Mouse (Mus musculus): Measurements from ENCODE around the gene Prpf38b. TPM values are rescaled to one million over a fixed set of nuclear protein-coding genes. Genes with fewer than 3 reads are reported as not detected.

Prpf38b gene
- 63.6 and 79.4 TPM in 2 replicates for polyA plus RNA-seq (2015; fragmentation: Nextera tagmentation; extraction: Ambion mirVana)

DNA sequence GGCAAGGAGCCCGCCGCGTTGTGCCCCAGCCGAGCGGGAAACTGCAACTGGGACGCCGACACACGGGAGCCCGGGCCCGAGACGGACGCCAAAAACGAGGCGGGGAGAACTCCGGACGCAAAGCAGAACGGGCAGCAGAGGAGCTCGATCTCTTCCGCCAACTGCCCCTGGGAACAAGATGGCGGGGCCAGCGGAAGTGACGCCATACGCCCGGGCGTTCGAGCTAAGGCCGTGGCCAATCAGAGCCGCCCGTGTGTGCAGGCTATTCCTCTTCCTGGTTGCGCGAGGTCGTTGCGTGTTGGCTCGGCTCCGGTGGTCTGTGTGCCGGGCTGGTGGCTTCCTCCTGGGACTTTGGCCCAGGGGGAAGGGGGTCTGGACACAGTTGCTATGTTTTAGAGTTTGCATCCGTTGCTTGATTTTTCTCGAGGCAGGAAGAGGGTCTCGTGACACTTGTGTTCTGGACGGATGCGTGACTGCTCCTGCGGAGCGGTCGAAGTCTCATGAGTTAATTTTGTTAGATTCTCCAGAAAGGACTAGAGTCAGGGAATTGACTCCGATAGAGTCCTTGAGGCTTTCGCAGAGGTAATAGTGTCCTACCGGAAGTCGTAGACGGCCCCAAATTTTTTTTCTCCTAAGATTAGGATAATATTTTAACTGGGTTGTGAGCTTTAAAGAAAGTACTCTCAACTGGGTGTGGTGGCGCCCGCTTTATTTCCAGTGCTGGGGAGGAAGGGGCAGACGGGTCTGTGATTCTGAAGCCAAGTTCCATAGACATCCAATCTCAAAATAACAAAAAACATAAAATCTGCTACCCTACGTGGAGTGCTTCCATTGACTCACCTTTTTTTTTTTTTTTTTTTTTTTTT is at the start of gene Prpf38b:
TSS of gene Prpf38b (minus strand) at position 180 of the 866 bp plus-strand sequence.
- peaks cover 28% of the 10 kb centered on the region for H3K4me1 ChIP-seq (replicated peaks)
- peak within 1 kb of the TSS; percentile 91 for H3K4me3 ChIP-seq
- H3K36me3 ChIP-seq: peaks cover 11% of the 10 kb centered on the region; the same call in 1 of the 2 replicates
- peak within 1 kb of the TSS; percentile 98 for H3K27ac ChIP-seq (replicated peaks)
- no peaks in the 10 kb centered on the region for H3K27me3 ChIP-seq
- ATAC-seq (ENCODE audit: low read depth): peak; percentile 100
- H3K9ac ChIP-seq: peak within 1 kb of the TSS; percentile 92
- WGBS: 1% methylated on average over 53 of the region's 53 CpGs
- no peaks in the 10 kb centered on the region for H3K9me3 ChIP-seq
- H3K4me2 ChIP-seq: peak within 1 kb of the TSS; percentile 94

DNA sequence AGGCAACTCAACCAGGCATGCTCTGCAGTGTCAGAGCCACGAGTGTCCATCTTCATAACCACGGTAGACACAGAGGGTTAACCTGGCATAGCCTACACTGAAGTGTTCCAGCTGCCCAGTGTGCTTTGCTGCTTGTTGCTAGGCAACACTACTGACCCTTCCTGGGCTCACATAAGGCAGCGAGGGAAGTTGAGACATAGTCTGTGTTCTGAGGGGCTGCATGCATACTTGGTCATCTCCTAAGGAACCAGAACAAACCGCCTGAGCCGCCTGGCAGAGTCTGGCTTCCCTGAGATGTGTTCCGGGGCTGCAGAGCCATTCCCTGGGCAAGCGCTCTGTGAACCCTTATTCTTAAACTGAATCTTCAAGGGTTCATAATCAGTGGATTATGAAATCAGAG is 49.7 kb upstream of the Prpf38b start:
- WGBS: 19% methylated on average over 7 of the region's 7 CpGs
- peak overlapping the region; percentile 35; the same call in 1 of the 2 replicates for H3K9ac ChIP-seq
- H3K27me3 ChIP-seq: no peaks in the 10 kb centered on the region
- H3K4me1 ChIP-seq (replicated peaks): peaks cover 16% of the 10 kb centered on the region
- H3K27ac ChIP-seq (replicated peaks): peak overlapping the region; percentile 52
- H3K36me3 ChIP-seq: no peaks in the 10 kb centered on the region
- H3K9me3 ChIP-seq: no peaks in the 10 kb centered on the region
- peak overlapping the region; percentile 42 for H3K4me2 ChIP-seq
- peak; percentile 94 for ATAC-seq (ENCODE audit: low read depth)
- H3K4me3 ChIP-seq: peak overlapping the region; percentile 7; the same call in 1 of the 2 replicates

GRCm38 (mm10) chr3:108959680-108960295 is 48.3 kb upstream of the Prpf38b start:
- Histone ChIP-seq H3K9me3 (no peaks in the 10 kb centered on the region), H3K27me3 (no peaks in the 10 kb centered on the region), H3K4me2 (no peak overlapping the region), H3K4me1 (replicated peaks) (peaks cover 16% of the 10 kb centered on the region), H3K4me3 (no peak overlapping the region), H3K27ac (replicated peaks) (no peak overlapping the region), H3K9ac (no peak overlapping the region), H3K36me3 (no peaks in the 10 kb centered on the region)
- 73% methylated on average over 13 of the region's 13 CpGs for WGBS
- ATAC-seq (ENCODE audit: low read depth): no peak

DNA sequence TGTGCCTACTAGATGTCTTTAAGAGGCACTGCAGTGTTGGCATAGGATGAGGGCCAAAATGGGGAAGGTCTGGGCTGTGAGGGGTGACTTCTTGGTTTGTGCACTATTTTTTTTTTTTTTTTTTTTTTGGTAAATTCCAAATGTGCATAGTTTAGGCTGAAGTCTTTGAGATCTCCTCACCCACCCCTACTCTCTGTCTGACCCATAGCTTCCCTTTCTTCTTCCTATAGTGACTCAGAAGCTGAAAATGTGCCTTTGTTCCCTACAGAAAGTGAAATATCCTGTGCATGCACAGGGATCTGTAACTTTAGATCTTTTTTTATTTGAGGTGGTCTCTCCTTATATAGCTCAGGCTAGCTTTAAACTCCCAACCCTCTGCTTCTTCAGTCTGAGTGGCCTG is 46.4 kb upstream of the Prpf38b start:
- Histone ChIP-seq H3K4me1 (replicated peaks) (peaks cover 16% of the 10 kb centered on the region), H3K27me3 (no peaks in the 10 kb centered on the region), H3K9ac (no peak overlapping the region), H3K4me2 (no peak overlapping the region), H3K27ac (replicated peaks) (no peak overlapping the region), H3K4me3 (no peak overlapping the region), H3K36me3 (no peaks in the 10 kb centered on the region), H3K9me3 (no peaks in the 10 kb centered on the region)
- no peak for ATAC-seq (ENCODE audit: low read depth)

DNA sequence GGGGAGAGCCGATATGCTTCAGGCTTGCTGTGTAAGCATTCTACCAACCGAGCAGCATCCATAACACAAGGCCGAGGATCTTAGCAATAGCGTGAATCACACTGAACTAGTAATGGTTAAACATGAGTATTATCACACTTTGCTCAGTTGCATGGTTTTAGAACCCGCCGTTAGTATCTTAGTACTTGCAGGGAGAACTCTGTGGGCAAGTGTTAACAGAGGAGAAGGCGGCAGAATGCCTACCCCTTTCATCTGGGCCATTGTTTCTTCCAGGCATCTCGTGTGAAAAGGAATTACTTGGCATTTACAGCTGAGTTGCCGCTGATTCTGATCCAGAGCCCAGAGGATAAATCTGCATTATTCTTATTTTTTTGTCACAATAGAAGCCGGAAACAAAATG is 29.5 kb upstream of the Prpf38b start:
- Histone ChIP-seq H3K9me3 (no peaks in the 10 kb centered on the region), H3K36me3 (no peaks in the 10 kb centered on the region), H3K4me3 (no peak overlapping the region), H3K4me1 (replicated peaks) (no peaks in the 10 kb centered on the region), H3K27ac (replicated peaks) (no peak overlapping the region), H3K27me3 (no peaks in the 10 kb centered on the region), H3K4me2 (no peak overlapping the region), H3K9ac (no peak overlapping the region)
- no peak for ATAC-seq (ENCODE audit: low read depth)
- 78% methylated on average over 10 of the region's 10 CpGs for WGBS

GRCm38 (mm10) chr3:108940001-108940633 is 28.6 kb upstream of the Prpf38b start, which contains the start of gene Gm9857:
Gene Gm9857, minus strand, starts transcription at chr3:108940445.
- Histone ChIP-seq H3K27me3 (no peaks in the 10 kb centered on the region), H3K9me3 (no peaks in the 10 kb centered on the region), H3K9ac (peak within 1 kb of the TSS; percentile 50), H3K4me2 (peak within 1 kb of the TSS; percentile 55), H3K27ac (replicated peaks) (no peak within 1 kb of the TSS), H3K36me3 (no peaks in the 10 kb centered on the region), H3K4me3 (peak within 1 kb of the TSS; percentile 38), H3K4me1 (replicated peaks) (no peaks in the 10 kb centered on the region)
- ATAC-seq (ENCODE audit: low read depth): peak; percentile 86
- WGBS: 57% methylated on average over 46 of the region's 59 CpGs

DNA sequence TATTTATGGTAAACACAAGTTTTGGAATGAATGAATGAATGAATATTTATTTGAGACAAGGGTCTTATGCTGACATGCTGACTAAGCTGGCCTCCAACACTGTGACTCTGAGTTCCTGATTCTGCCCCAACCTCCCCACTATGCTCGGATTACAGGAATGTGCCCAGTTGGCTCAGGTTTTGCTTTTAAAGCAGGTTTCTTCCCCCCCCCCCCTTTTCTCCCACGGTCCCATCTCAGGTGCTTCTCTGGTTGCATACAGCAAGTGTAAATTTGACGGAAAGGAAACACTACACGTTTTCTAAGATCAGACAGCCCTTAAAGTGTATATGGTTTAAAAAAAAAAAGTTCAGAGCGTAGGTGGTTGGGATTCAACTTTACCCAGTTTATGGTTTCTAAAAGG is 28.0 kb upstream of the Prpf38b start, which contains the start of gene Henmt1:
TSS of gene Henmt1 (plus strand) at position 301 of the 400 bp plus-strand sequence.
- Histone ChIP-seq H3K27ac (replicated peaks) (no peak within 1 kb of the TSS), H3K9me3 (no peaks in the 10 kb centered on the region), H3K4me3 (peak within 1 kb of the TSS; percentile 38), H3K9ac (peak within 1 kb of the TSS; percentile 50), H3K36me3 (no peaks in the 10 kb centered on the region), H3K4me2 (peak within 1 kb of the TSS; percentile 55), H3K4me1 (replicated peaks) (no peaks in the 10 kb centered on the region), H3K27me3 (no peaks in the 10 kb centered on the region)
- ATAC-seq (ENCODE audit: low read depth): no peak
- WGBS: 84% methylated on average over 5 of the region's 5 CpGs

DNA sequence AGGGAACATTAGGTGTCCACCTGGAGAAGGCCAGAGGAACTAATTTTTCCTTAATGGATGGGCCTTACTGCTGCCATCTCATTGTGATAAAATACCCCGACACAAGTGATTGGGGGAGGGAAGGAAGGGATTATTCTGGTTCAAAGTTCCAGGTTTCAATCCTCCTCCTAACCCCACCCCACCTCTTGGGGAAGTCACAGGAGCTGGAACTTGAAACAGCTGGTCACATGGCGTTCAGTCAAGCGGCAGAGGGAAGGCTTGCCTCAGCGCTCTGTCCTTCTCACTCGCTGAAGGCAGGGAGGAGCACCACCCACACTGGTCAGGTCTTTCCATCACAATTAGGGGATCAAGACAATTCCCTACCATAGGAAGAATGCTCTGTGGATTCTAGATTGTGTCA is 27.2 kb upstream of the Prpf38b start:
- H3K27me3 ChIP-seq: no peaks in the 10 kb centered on the region
- H3K27ac ChIP-seq (replicated peaks): no peak overlapping the region
- no peak overlapping the region for H3K9ac ChIP-seq
- no peaks in the 10 kb centered on the region for H3K4me1 ChIP-seq (replicated peaks)
- no peak overlapping the region for H3K4me2 ChIP-seq
- no peak for ATAC-seq (ENCODE audit: low read depth)
- H3K9me3 ChIP-seq: no peaks in the 10 kb centered on the region
- no peak overlapping the region for H3K4me3 ChIP-seq
- WGBS: 96% methylated on average over 5 of the region's 5 CpGs
- no peaks in the 10 kb centered on the region for H3K36me3 ChIP-seq

- no peak overlapping the region for H3K4me2 ChIP-seq
- ATAC-seq (ENCODE audit: low read depth): no peak
- no peaks in the 10 kb centered on the region for H3K27me3 ChIP-seq
- 90% methylated on average over 6 of the region's 6 CpGs for WGBS
- H3K9ac ChIP-seq: no peak overlapping the region
- no peak overlapping the region for H3K27ac ChIP-seq (replicated peaks)
- H3K4me1 ChIP-seq (replicated peaks): no peaks in the 10 kb centered on the region
- H3K36me3 ChIP-seq: no peaks in the 10 kb centered on the region
- no peaks in the 10 kb centered on the region for H3K9me3 ChIP-seq
- no peak overlapping the region for H3K4me3 ChIP-seq
Observed at GRCm38 (mm10) chr3:108933557-108933956, 22.0 kb upstream of the Prpf38b start.

DNA sequence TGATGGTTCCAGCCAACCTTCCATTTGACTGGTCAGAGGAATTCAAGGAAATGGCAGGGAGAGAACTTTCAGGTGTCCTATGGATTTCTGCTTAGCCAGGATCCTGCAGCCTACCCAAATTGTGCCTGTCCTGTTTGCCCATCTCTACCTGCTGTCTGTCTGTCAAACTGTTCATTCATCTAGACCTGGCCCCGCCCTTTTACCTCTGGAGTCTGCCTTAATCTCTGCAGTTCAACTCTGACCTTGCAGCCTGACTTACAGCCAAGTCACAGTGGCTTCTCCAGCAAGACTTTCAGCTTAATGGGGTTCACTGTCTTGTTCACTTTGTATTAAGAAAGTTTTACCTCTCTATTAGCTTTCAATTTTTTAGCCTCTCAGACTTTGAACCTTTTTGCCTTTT is 14.8 kb upstream of the Prpf38b start:
- Histone ChIP-seq H3K27me3 (no peaks in the 10 kb centered on the region), H3K4me1 (replicated peaks) (no peaks in the 10 kb centered on the region), H3K9ac (no peak overlapping the region), H3K36me3 (no peaks in the 10 kb centered on the region), H3K4me2 (no peak overlapping the region), H3K27ac (replicated peaks) (no peak overlapping the region), H3K9me3 (no peaks in the 10 kb centered on the region), H3K4me3 (no peak overlapping the region)
- no peak for ATAC-seq (ENCODE audit: low read depth)
- WGBS: 65% methylated on average over 1 of the region's 1 CpGs

- WGBS: 86% methylated on average over 4 of the region's 4 CpGs
- H3K36me3 ChIP-seq: no peaks in the 10 kb centered on the region
- no peak overlapping the region for H3K4me2 ChIP-seq
- H3K27me3 ChIP-seq: no peaks in the 10 kb centered on the region
- H3K27ac ChIP-seq (replicated peaks): no peak overlapping the region
- no peak overlapping the region for H3K4me3 ChIP-seq
- H3K9me3 ChIP-seq: no peaks in the 10 kb centered on the region
- H3K9ac ChIP-seq: no peak overlapping the region
- ATAC-seq (ENCODE audit: low read depth): no peak
- H3K4me1 ChIP-seq (replicated peaks): no peaks in the 10 kb centered on the region
Observed at GRCm38 (mm10) chr3:108925677-108926076, 14.2 kb upstream of the Prpf38b start.

GRCm38 (mm10) chr3:108921822-108922221 is 10.3 kb upstream of the Prpf38b start:
- no peak overlapping the region for H3K27ac ChIP-seq (replicated peaks)
- H3K9me3 ChIP-seq: no peaks in the 10 kb centered on the region
- WGBS: 96% methylated on average over 1 of the region's 1 CpGs
- H3K9ac ChIP-seq: no peak overlapping the region
- no peak overlapping the region for H3K4me3 ChIP-seq
- no peaks in the 10 kb centered on the region for H3K27me3 ChIP-seq
- H3K4me2 ChIP-seq: no peak overlapping the region
- ATAC-seq (ENCODE audit: low read depth): no peak
- H3K4me1 ChIP-seq (replicated peaks): no peaks in the 10 kb centered on the region
- H3K36me3 ChIP-seq: no peaks in the 10 kb centered on the region

Data from neural tube, embryonic 13.5 days (tissue).